Mouse (Mus musculus) kidney, embryonic 14.5 days (tissue): ENCODE results near the gene Kif16b. TPM values are rescaled to one million over a fixed set of nuclear protein-coding genes. Genes with fewer than 3 reads are reported as not detected.

Source experiments
- ATAC-seq: fragments of 200-750 bp; cut with Nextera tagmentation; 2 replicates; pipeline ENCODE4 v1.8.0; 2017; ENCODE audit warnings: moderate number of reproducible peaks, mild to moderate bottlenecking, moderate TSS enrichment, moderate library complexity; ENCODE audit not compliant: low FRiP score, low TSS enrichment
- H3K27ac ChIP-seq: fragments of 300-500 bp; sonication (generic); 2 replicates; pipeline ENCODE4 v1.5.1; 2014; ENCODE audit warnings: low read depth, mild to moderate bottlenecking, low read length, moderate library complexity, mixed read lengths
- H3K27me3 ChIP-seq: fragments of 300-500 bp; sonication (generic); 2 replicates; pipeline ENCODE4 v1.6.1; 2014; ENCODE audit warnings: mild to moderate bottlenecking, low read length; ENCODE audit not compliant: control insufficient read depth, insufficient read depth
- H3K36me3 ChIP-seq: fragments of 300-500 bp; sonication (generic); 2 replicates; pipeline ENCODE4 v1.6.1; 2014; ENCODE audit warnings: low read length, mixed read lengths; ENCODE audit not compliant: control insufficient read depth, insufficient read depth
- H3K4me1 ChIP-seq: fragments of 300-500 bp; sonication (generic); 2 replicates; pipeline ENCODE4 v1.6.1; 2014; ENCODE audit warnings: low read length, mixed read lengths; ENCODE audit not compliant: control insufficient read depth, insufficient read depth
- H3K4me2 ChIP-seq: fragments of 300-500 bp; sonication (generic); replicated peaks from 2 replicates; pipeline ENCODE4 v1.6.1; 2014; ENCODE audit warnings: low read depth, mild to moderate bottlenecking, low read length
- H3K4me3 ChIP-seq: fragments of 300-500 bp; sonication (generic); 2 replicates; pipeline ENCODE4 v1.5.1; 2014; ENCODE audit warnings: mild to moderate bottlenecking, low read length
- H3K9ac ChIP-seq: fragments of 300-500 bp; sonication (generic); 2 replicates; pipeline ENCODE4 v1.6.1; 2014; ENCODE audit warnings: low read depth, mild to moderate bottlenecking, low read length, moderate library complexity
- H3K9me3 ChIP-seq: fragments of 300-500 bp; sonication (generic); 2 replicates; pipeline ENCODE4 v1.6.1; 2016; ENCODE audit warnings: low read length; ENCODE audit not compliant: control insufficient read depth
- WGBS: fragments of 180-500 bp; shearing (Covaris S2); extraction: QIAGEN DNeasy Blood & Tissue Kit; methylation state at CpG from one replicate; pipeline ENCODE4 v1.1.7; 2014; 5-methylcytosine and 5-hydroxymethylcytosine counted together
- polyA plus RNA-seq: library from polyadenylated mRNA; unstranded; fragments of >200 nt; fragmentation: Nextera tagmentation; extraction: Ambion mirVana; gene quantifications from 2 replicates; pipeline ENCODE4 v1.2.1, GENCODE M21; 2014

The Kif16b gene
- 9.0 and 17.1 TPM in 2 replicates for polyA plus RNA-seq

GRCm38 (mm10) chr2:142900862-142901805 lies at the start of gene Kif16b:
Gene Kif16b, minus strand, starts transcription at chr2:142901531.
- peak; percentile 96 for ATAC-seq
- peak within 1 kb of the TSS; percentile 77 for H3K4me3 ChIP-seq
- peak within 1 kb of the TSS; percentile 82 for H3K9ac ChIP-seq
- peak within 1 kb of the TSS; percentile 81 for H3K4me2 ChIP-seq
- H3K9me3 ChIP-seq, result no peaks in the 10 kb centered on the region
- 0 out of 2 replicates have a peak, but pooled peaks cover 11% of the 10 kb centered on the region for H3K4me1 ChIP-seq
- no peaks in the 10 kb centered on the region for H3K36me3 ChIP-seq
- no peaks in the 10 kb centered on the region for H3K27me3 ChIP-seq
- H3K27ac ChIP-seq, result peak within 1 kb of the TSS; percentile 55; the same call in 1 of the 2 replicates
- WGBS, result under 1% methylated on average over 61 of the region's 64 CpGs

- Histone ChIP-seq H3K4me1 (peaks cover 11% of the 10 kb centered on the region; the same call in 1 of the 2 replicates), H3K9ac (no peak overlapping the region), H3K36me3 (no peaks in the 10 kb centered on the region), H3K4me2 (no peak overlapping the region), H3K9me3 (no peaks in the 10 kb centered on the region), H3K27ac (no peak overlapping the region), H3K4me3 (no peak overlapping the region), H3K27me3 (no peaks in the 10 kb centered on the region)
- WGBS, result 26% methylated on average over 6 of the region's 6 CpGs
- peak; percentile 97 for ATAC-seq
These were observed 39.7 kb upstream of the Kif16b start for GRCm38 (mm10) chr2:142940899-142941642.

GRCm38 (mm10) chr2:142930445-142930844 lies 29.1 kb upstream of the Kif16b start:
- Histone ChIP-seq H3K27ac (no peak overlapping the region), H3K27me3 (no peaks in the 10 kb centered on the region), H3K9me3 (no peaks in the 10 kb centered on the region), H3K4me2 (no peak overlapping the region), H3K36me3 (no peaks in the 10 kb centered on the region), H3K4me3 (no peak overlapping the region), H3K4me1 (no peaks in the 10 kb centered on the region), H3K9ac (no peak overlapping the region)
- 90% methylated on average over 4 of the region's 4 CpGs for WGBS
- ATAC-seq, result no peak

GRCm38 (mm10) chr2:142929226-142930112 lies 28.1 kb upstream of the Kif16b start:
- no peaks in the 10 kb centered on the region for H3K4me1 ChIP-seq
- 80% methylated on average over 10 of the region's 10 CpGs for WGBS
- no peak overlapping the region for H3K27ac ChIP-seq
- 0 out of 2 replicates have a peak, but pooled peaks have one; percentile 43 for ATAC-seq
- H3K9ac ChIP-seq, result no peak overlapping the region
- H3K9me3 ChIP-seq, result no peaks in the 10 kb centered on the region
- no peak overlapping the region for H3K4me3 ChIP-seq
- no peak overlapping the region for H3K4me2 ChIP-seq
- no peaks in the 10 kb centered on the region for H3K27me3 ChIP-seq
- no peaks in the 10 kb centered on the region for H3K36me3 ChIP-seq

GRCm38 (mm10) chr2:142910808-142911388 lies 9.6 kb upstream of the Kif16b start:
- Histone ChIP-seq H3K27me3 (no peaks in the 10 kb centered on the region), H3K4me1 (no peaks in the 10 kb centered on the region), H3K27ac (no peak overlapping the region), H3K36me3 (no peaks in the 10 kb centered on the region), H3K9me3 (no peaks in the 10 kb centered on the region), H3K9ac (no peak overlapping the region), H3K4me2 (no peak overlapping the region), H3K4me3 (no peak overlapping the region)
- WGBS, result 89% methylated on average over 3 of the region's 3 CpGs
- no peak for ATAC-seq

GRCm38 (mm10) chr2:142909213-142909612 lies 7.9 kb upstream of the Kif16b start:
- Histone ChIP-seq H3K4me1 (no peaks in the 10 kb centered on the region), H3K9ac (no peak overlapping the region), H3K4me3 (no peak overlapping the region), H3K27ac (no peak overlapping the region), H3K9me3 (no peaks in the 10 kb centered on the region), H3K36me3 (no peaks in the 10 kb centered on the region), H3K27me3 (no peaks in the 10 kb centered on the region), H3K4me2 (no peak overlapping the region)
- no peak for ATAC-seq
- WGBS, result 64% methylated on average over 3 of the region's 3 CpGs

- no peak for ATAC-seq
- H3K4me1 ChIP-seq, result 0 out of 2 replicates have a peak, but pooled peaks cover 7% of the 10 kb centered on the region
- no peaks in the 10 kb centered on the region for H3K36me3 ChIP-seq
- no peak overlapping the region for H3K9ac ChIP-seq
- no peak overlapping the region for H3K27ac ChIP-seq
- WGBS, result 83% methylated on average over 4 of the region's 4 CpGs
- H3K27me3 ChIP-seq, result no peaks in the 10 kb centered on the region
- no peaks in the 10 kb centered on the region for H3K9me3 ChIP-seq
- no peak overlapping the region for H3K4me3 ChIP-seq
- no peak overlapping the region for H3K4me2 ChIP-seq
These were observed 5.7 kb upstream of the Kif16b start for GRCm38 (mm10) chr2:142907056-142907455.
